Mouse (Mus musculus): ENCODE data around the gene Mbd5.

DNA sequence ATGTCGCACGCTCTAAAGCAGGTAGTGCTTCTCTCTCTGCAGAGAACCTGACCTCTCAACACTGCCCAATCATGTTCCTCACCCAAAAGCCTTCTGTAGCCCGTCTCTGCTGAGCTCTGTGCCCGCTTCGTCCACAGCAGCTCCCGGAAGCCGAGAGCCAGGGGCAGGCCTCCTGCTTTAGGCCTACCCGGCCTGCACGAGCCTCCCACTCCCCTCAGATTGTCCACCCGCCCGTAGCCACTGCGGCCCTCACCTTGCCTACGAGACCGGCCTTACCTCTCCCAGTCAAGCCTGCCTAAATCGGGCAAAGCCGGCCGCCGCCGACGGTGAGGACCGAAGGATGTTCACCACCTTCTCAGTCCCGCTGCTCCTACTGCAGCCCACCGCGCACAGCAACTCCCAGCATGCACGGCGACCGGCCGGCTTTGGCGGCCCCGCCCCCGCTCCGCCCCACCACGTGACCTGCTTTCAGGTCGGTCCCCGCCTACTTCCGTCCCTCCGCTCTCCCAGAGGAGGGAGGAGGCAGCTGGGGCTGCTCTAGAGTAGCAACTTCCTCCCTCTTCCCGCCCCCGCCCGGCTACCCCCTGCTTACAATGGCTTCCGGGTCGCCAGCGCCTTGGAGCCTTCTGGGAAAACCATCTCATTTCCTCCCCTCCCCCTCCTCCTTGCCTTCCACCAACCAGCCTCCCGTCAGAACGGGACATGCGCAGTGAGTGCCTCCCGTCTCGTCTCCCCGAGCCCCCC is at the start of gene Mbd5:
- TF ChIP-seq CTCF (IDR thresholded peaks at IDR 0.05; ENCODE audit: extremely low read depth, insufficient read depth, low read length) (no peak), POLR2A (IDR thresholded peaks at IDR 0.05; ENCODE audit: extremely low read depth, insufficient read depth, low read length) (peak; percentile 88)
